Mouse (Mus musculus) spleen, adult 12 weeks (tissue): Measurements from ENCODE around the gene Olfr108.

Experiments
- DNase-seq: peaks from one replicate; pipeline ENCODE4 v3.0.0; 2022; ENCODE audit warnings: low spot score

The Olfr108 gene

DNA sequence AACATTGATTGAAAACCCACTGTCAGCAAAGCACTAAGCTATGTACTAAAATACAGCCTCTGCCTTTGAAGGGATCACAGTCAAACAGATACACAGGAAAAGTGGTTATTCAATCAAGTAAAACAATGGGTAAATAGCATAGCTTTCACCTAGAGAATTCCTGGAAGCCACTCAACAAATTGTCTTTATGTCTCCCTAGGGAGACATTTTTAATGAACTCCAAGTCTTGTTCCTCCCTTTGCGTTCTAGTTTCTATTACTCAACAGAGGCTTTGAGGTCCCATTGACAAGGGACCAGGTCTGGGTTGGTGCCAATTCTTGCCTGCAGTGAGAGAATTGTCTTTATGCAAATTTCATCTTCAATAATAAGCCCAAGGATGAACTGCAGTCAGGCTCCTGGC lies at the start of gene Olfr108:
TSS of gene Olfr108 (plus strand) at position 301 of the 400 bp plus-strand sequence.
- no peak for DNase-seq

DNA sequence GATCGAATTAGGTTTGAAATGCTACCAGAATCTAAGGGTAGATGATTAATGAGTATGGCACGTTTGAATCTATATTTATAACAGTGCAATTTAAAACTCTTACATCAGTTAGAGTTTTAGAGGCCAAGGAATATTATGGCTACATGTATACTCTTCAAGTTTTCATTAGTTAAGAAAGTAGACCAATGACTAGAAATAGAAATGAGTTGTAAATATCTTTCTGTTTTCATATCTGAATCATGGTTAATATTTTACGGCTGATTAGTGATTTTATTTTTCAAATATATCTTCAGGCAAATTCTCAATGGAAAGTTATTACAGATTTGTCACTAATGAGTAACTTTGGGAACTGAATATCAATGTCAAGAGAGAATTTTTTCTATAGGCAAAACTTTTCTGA lies 46.4 kb upstream of the Olfr108 start, which contains the start of gene Olfr107:
TSS of gene Olfr107 (plus strand) at position 301 of the 400 bp plus-strand sequence.
- DNase-seq = no peak

- DNase-seq = no peak
Measured at GRCm38 (mm10) chr17:37413380-37413779, 31.9 kb upstream of the Olfr108 start.

DNA sequence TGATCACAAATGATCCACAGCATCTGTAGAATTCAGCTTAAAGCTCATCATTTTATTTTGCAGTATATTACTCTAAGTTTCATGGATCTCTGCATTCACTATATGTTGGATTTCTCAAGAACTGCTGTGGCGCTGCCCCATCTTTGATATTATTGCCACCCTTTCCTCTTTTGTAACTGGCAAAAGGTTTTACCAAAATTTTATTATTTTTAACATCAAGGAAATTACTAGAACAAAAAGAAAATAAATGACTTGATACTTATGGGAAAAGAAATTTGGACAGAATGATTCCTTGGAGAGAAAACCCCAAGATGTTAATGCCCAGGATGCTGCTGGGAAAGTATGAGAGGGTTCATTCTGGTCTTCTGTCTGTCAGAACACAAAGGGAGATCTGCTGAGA lies 13.3 kb downstream of the Olfr108 start, which contains the start of gene Olfr109:
TSS of gene Olfr109 (plus strand) at position 301 of the 400 bp plus-strand sequence.
- DNase-seq = no peak

- DNase-seq = no peak
Measured at GRCm38 (mm10) chr17:37483452-37483851, 38.2 kb downstream of the Olfr108 start, which contains the start of gene H2-M2. H2-M2 (minus strand) TSS chr17:37483552.

- no peak for DNase-seq
Measured at GRCm38 (mm10) chr17:37491930-37492518, 46.7 kb downstream of the Olfr108 start, which contains the start of gene Olfr110. Olfr110 (plus strand) TSS chr17:37492468.
